Mouse (Mus musculus) ES-Bruce4 (cell line): Measurements from ENCODE around the gene Rbm38. TPM values are rescaled to one million over a fixed set of nuclear protein-coding genes. Genes with fewer than 3 reads are reported as not detected.

ENCODE experiments used
- H3K27ac ChIP-seq: 2 replicates; pipeline ENCODE4 v1.5.1; 2012; ENCODE audit warnings: low read length, inconsistent platforms; ENCODE audit not compliant: insufficient read depth
- H3K27me3 ChIP-seq: 2 replicates; pipeline ENCODE4 v1.6.1; 2012; ENCODE audit warnings: mild to moderate bottlenecking, low read length, inconsistent platforms; ENCODE audit not compliant: control insufficient read depth, poor library complexity, insufficient read depth, severe bottlenecking
- H3K36me3 ChIP-seq: 2 replicates; pipeline ENCODE4 v1.6.1; 2012; ENCODE audit warnings: inconsistent platforms, mild to moderate bottlenecking, low read length, moderate library complexity; ENCODE audit not compliant: control insufficient read depth, poor library complexity, insufficient read depth, severe bottlenecking
- H3K4me1 ChIP-seq: one replicate; pipeline ENCODE4 v1.8.1; 2011; ENCODE audit warnings: low read length; ENCODE audit not compliant: control insufficient read depth, insufficient read depth
- H3K4me3 ChIP-seq: 2 replicates; pipeline ENCODE4 v1.5.1; 2011; ENCODE audit warnings: low read depth, mild to moderate bottlenecking, low read length
- H3K9ac ChIP-seq: 2 replicates; pipeline ENCODE4 v1.6.1; 2012; ENCODE audit warnings: low read depth, mild to moderate bottlenecking, inconsistent platforms; ENCODE audit not compliant: poor library complexity, severe bottlenecking
- H3K9me3 ChIP-seq: replicated peaks from 2 replicates; pipeline ENCODE4 v1.6.1; 2012; ENCODE audit warnings: mild to moderate bottlenecking, low read length, inconsistent platforms; ENCODE audit not compliant: control insufficient read depth, poor library complexity, insufficient read depth, severe bottlenecking
- CTCF ChIP-seq: IDR thresholded peaks from one replicate; pipeline ENCODE4 v1.8.1; 2011; ENCODE audit warnings: low read depth, low read length
- EP300 ChIP-seq: IDR thresholded peaks from 2 replicates; pipeline ENCODE4 v1.6.1; 2011; ENCODE audit warnings: low read depth, low read length; ENCODE audit not compliant: insufficient read depth
- POLR2A ChIP-seq: IDR thresholded peaks from one replicate; pipeline ENCODE4 v1.8.1; 2011; ENCODE audit warnings: low read length; ENCODE audit not compliant: insufficient read depth
- polyA plus RNA-seq: library from polyadenylated mRNA; stranded (reverse); fragments of >200 nt; gene quantifications from 2 replicates; pipeline ENCODE4 v1.2.4, GENCODE M21; 2011; ENCODE audit warnings: low read depth; ENCODE audit not compliant: missing spikeins, insufficient read depth, insufficient read length

Rbm38 gene
- polyA plus RNA-seq, 1 experiment: 84.9 TPM

DNA sequence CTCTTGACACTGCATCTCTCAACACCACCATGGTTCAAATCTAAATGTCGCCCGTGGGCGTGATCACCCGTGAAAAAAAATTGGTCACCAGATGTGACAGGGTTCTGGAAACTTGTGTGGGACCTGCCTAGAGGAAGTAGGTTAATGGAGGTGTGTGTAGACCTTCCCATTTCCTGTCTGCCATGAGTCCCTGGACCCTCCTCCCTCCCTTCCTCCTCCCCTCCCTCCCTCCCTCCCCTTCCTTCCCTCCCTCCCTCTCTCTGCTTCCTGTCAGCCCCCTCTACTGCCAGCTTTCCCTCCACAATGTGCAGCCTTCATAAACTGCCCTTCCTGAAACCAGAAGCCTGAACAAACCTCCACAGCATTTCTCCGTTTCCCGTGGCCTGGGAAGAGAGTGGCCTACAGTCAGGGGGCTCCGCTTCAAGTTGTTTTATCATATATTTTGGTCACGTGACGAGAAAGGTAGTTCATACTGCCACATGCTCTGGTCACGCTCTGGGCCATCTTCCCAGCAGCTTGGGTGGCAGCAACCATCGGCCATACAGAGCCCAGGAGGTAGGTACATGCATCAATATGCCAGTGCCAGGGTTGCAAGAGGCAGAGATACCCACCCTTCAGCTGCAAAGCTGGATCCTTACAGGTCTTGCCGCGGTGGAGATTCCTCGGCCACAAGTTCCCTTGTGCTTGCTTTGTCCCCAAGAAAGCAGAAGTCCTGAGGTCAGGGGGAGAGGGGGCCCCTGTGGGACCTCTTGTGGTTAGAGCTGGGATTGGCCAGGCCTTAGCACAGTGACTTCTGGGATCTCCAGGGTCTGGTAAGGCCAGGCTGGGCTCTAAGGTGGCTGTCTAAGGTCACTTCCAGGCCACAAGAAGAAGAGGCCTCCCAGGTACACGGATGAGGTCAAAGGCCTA, 41.4 kb downstream of the Rbm38 start:
- Histone ChIP-seq H3K36me3 (no peaks in the 10 kb centered on the region), H3K9me3 (no peaks in the 10 kb centered on the region), H3K27me3 (no peaks in the 10 kb centered on the region), H3K9ac (no peak overlapping the region), H3K27ac (no peak overlapping the region), H3K4me1 (peaks cover 5% of the 10 kb centered on the region), H3K4me3 (no peak overlapping the region)
- TF ChIP-seq CTCF: no peak
- no peak for TF ChIP-seq POLR2A
- TF ChIP-seq EP300: no peak

GRCm38 (mm10) chr2:173063219-173063618, 42.9 kb downstream of the Rbm38 start:
- Histone ChIP-seq H3K4me1 (peaks cover 3% of the 10 kb centered on the region), H3K9ac (no peak overlapping the region), H3K4me3 (no peak overlapping the region), H3K27me3 (no peaks in the 10 kb centered on the region), H3K27ac (no peak overlapping the region), H3K36me3 (no peaks in the 10 kb centered on the region), H3K9me3 (peaks cover 8% of the 10 kb centered on the region)
- TF ChIP-seq EP300: no peak

DNA sequence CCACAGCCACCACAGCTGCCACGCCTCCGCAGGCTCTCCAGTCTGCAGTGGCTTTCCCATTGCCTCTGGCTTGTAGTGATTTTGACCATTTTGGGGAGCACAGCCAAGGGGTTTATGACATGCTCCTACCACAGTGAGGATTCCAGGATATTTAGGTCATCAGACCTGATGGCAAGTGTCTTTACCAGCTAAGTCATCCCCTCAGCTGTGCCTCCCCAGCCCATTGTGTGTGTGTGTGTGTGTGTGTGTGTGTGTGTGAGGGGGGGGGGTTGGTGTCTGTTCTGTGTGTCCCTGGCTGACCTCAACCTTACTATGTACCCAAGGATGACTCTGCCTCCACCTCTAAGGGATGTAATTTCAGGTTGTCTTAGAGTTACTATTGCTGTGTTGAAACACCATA, 44.6 kb downstream of the Rbm38 start:
- H3K9ac ChIP-seq: no peak overlapping the region
- peaks cover 12% of the 10 kb centered on the region for H3K9me3 ChIP-seq
- no peak overlapping the region for H3K4me3 ChIP-seq
- H3K27ac ChIP-seq: no peak overlapping the region
- H3K36me3 ChIP-seq: no peaks in the 10 kb centered on the region
- TF ChIP-seq POLR2A: no peak
- no peak for TF ChIP-seq EP300
- TF ChIP-seq CTCF: no peak
- H3K27me3 ChIP-seq: no peaks in the 10 kb centered on the region
- H3K4me1 ChIP-seq: no peaks in the 10 kb centered on the region

DNA sequence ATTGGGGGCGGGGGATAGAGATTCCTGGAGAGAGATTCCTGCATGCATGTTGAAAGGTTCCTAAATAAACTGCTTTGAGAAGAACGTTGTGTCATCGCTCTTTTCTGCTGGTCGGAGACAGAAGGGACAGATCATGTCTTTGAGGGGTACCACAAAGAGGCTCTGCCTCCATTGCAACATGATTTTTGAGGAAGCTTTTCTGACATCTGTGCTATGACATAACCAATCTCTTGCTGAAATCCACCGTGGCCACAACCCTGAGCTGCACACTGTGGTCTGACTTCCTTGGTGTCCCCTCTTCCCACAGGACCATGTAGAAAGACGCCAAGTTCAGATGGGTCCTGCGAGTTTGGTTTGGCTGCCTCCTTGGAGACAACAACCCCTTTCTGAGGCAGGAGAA, 52.6 kb downstream of the Rbm38 start:
- no peak overlapping the region for H3K27ac ChIP-seq

GRCm38 (mm10) chr2:173073666-173074065, 53.4 kb downstream of the Rbm38 start:
- Histone ChIP-seq H3K4me3 (no peak overlapping the region), H3K36me3 (no peaks in the 10 kb centered on the region), H3K27ac (no peak overlapping the region), H3K27me3 (no peaks in the 10 kb centered on the region), H3K4me1 (no peaks in the 10 kb centered on the region), H3K9ac (no peak overlapping the region), H3K9me3 (no peaks in the 10 kb centered on the region)
- TF ChIP-seq EP300 (peak; percentile 44; the same call in 1 of the 2 replicates), POLR2A (no peak)

More for the DNA sequence above, 52.6 kb downstream of the Rbm38 start:
- Histone ChIP-seq H3K36me3 (no peaks in the 10 kb centered on the region), H3K27me3 (no peaks in the 10 kb centered on the region), H3K4me1 (no peaks in the 10 kb centered on the region), H3K9ac (no peak overlapping the region), H3K9me3 (peaks cover 7% of the 10 kb centered on the region), H3K4me3 (no peak overlapping the region)
- TF ChIP-seq EP300: no peak
- no peak for TF ChIP-seq POLR2A
- no peak for TF ChIP-seq CTCF

GRCm38 (mm10) chr2:173076921-173077320, 56.6 kb downstream of the Rbm38 start:
- Histone ChIP-seq H3K4me1 (no peaks in the 10 kb centered on the region), H3K9ac (no peak overlapping the region), H3K4me3 (no peak overlapping the region), H3K9me3 (no peaks in the 10 kb centered on the region), H3K36me3 (no peaks in the 10 kb centered on the region), H3K27ac (no peak overlapping the region), H3K27me3 (no peaks in the 10 kb centered on the region)
- TF ChIP-seq POLR2A (no peak), EP300 (no peak), CTCF (no peak)
